Mouse (Mus musculus) gastrocnemius, postnatal 10 days (tissue): Measurements from ENCODE around the gene Eif2s1. TPM values are rescaled to one million over a fixed set of nuclear protein-coding genes. Genes with fewer than 3 reads are reported as not detected.
"Not testable (repeated sequence)": the region's sequence is repeated elsewhere in the genome, so short reads cannot be mapped to it uniquely, and the experiment has no call there.

ENCODE experiments used
- DNase-seq: peaks from one replicate; pipeline ENCODE4 v3.0.0; 2021; ENCODE audit warnings: mixed read lengths
- total RNA-seq, 2 experiments: library from RNA; stranded (reverse); gene quantifications; 2 replicates each; pipeline ENCODE4 v1.2.3; 2021

Eif2s1 gene
- total RNA-seq, 2 experiments from 2014 or later: 45.9 to 48.7 TPM

DNA sequence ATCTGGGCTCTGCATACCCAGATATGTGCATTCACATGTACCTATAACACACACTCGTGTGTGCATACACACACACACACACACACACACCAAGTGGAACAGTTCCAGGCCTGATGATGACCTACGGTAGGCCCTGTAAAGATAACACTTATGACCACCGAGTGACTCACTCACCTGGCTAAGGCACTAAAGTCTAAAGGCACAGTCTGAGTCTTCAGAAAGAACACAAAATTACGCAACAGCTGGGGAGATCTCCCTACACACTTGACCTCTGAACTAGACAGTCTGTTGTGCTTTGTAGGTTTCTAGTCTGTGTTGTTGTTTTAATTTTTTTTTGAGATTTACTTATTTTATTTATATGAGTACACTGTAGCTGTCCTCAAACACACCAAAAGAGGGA lies 52.8 kb downstream of the Eif2s1 start:
- no peak for DNase-seq

DNA sequence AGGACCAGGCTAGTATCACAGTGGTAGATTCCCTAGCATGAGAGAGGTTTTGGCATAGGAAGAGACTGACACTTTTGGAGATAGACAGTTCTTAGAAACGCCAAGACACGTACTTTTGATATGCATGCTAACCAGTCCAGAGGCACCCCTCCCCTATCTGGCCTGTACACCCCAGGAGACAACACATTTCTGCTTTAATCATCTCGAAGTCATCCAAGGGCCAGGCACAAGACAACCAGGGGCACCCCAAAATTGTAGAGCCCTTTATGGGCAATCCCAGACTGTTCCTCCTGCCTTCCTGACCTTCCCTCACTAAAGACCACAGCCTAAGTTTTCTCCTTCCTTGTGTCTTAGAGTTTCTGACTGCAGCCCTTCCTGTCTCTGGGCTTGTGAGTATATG lies 53.9 kb downstream of the Eif2s1 start:
- DNase-seq: no peak

DNA sequence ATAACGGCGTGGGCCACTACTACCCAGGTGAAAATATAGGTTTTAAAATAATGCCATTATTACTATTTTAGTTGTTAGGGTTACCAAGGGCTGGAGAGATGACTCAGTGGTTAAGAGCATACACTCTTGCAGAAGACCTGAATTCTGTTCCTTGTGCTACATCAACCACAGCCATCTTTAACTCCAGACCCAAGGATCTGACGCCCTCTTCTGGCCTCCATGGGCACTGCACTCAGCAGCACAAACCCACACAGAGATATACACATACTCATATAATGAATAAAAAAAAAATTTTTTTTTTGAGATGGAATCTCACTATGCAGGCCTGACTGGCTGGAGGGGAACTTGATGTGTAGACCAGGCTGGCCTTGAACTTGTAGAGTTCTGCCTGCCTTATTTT lies 54.7 kb downstream of the Eif2s1 start:
- no peak for DNase-seq

DNA sequence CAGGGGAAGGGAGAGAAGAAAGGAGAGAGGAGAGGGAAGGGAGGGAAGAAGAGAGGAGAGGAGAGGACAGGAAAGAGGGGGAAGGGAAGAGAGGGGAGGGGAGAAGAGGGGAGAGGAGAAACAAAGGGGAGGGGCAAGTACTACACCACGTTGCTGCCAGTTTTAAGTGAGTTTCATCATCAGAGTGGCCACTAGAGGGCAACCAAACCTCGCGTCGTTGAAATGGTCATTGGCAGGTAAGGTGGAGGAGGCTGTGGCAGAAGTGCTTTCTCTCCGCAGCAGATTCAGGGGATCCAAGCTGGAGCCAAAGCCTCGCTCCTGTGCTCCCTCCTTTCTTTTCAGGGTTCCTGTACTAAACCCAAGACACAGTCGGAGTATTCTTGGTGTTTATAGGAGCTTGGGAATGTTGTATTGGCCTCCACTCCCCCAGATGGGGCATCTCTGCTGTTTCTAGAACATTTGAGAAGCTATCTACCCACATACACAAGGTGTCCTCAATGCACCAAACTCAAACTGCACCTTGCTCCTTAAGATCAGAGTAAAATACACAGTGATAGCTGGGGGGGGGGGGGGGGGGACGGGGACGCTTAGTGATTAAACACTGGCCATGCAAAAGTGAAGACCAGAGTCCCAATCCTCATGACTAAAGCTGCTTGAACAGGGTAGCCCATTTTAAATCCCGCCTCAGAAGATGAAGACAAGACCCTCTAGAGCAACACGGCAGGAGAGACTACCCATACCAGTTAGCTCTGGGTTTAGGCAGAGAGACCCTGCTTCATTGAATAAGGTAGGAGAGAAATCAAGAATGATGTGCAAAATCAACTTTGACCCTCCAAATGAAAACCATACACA lies 56.8 kb downstream of the Eif2s1 start:
- peak; percentile 69 for DNase-seq

DNA sequence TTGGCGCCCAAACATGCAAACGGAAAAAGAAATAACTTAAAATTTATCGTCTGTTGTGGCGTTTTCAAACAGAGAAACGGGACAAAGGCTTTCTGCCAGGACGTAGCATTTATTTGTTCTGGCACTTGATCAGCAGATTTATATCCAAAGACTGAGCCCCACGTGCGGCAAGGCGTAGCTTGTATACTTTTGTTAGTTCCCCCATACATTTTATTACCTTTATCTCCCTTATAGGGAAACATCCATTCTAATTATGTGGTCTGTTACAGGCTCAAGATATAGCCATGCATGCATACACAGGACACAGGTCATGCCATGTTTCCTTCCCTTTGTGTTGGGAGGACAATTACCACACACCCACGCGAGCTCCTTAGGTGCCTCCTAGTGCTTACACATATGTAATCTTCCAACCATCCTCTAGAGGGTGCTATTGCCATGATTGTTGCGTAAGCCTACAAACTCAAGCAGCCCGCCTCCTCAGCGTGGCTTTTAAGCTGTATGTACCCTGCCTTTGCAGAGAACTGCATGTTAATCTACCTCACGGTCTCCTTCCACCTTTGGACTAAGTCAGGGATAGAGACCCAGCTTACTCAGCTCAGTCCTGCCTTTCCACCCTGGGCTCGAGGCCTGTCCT lies 57.6 kb downstream of the Eif2s1 start:
- DNase-seq: peak; percentile 22

DNA sequence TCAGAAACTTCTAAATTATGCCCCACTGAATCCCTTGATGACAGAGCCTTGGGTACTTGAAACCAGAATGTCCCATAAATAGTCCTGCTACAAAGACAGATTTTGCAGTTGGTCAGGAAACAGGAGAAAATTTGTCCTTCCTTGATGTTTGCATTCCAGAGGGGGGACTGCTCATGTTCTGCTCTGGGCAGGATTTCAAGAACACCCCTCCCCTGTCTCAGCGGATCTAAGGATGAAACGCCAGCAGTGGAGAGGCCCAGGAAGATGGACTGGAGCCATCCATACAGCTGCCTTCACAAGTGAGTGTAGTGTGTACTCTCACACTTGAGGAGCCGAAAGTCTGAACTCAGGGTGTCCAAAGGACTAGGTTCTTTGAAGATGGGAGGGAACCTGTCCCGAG lies 59.8 kb downstream of the Eif2s1 start:
- DNase-seq: no peak

DNA sequence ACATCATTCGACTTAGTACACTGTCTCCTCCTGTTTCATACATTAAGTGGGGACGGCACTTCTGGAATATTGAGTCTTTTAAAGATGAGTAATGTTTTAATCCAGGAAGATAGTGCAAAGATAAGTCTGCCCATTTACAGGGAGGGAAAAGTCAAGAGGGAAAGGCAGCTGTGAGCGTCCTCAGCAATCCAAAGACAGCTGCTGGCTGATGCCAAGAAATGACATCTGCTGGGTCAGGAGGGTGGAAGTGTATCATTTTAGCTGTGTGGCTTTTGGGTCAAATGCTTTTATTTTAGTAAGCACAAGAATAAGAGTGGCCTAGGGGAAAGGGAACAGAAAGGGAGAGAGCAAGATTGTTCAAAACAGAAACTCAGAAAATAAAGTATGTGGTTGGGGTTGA lies 60.4 kb downstream of the Eif2s1 start:
- DNase-seq: no peak

DNA sequence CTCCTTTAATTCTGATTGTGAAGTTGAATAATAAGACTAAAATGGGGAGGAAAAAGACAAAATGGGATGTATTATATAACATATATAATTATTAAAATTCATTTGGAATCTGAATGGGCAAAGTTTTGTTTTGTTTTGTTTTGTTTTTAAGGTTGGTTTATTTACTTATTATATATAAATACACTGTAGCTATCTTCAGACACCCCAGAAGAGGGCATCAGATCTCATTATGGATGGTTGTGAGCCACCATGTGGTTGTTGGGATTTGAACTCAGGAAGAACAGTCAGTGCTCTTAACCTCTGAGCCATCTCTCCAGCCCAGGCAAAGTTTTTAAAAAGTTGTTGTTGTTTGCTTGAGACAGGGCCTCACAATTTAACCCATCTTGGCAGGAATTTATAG lies 61.4 kb downstream of the Eif2s1 start:
- not testable (repeated sequence) for DNase-seq

DNA sequence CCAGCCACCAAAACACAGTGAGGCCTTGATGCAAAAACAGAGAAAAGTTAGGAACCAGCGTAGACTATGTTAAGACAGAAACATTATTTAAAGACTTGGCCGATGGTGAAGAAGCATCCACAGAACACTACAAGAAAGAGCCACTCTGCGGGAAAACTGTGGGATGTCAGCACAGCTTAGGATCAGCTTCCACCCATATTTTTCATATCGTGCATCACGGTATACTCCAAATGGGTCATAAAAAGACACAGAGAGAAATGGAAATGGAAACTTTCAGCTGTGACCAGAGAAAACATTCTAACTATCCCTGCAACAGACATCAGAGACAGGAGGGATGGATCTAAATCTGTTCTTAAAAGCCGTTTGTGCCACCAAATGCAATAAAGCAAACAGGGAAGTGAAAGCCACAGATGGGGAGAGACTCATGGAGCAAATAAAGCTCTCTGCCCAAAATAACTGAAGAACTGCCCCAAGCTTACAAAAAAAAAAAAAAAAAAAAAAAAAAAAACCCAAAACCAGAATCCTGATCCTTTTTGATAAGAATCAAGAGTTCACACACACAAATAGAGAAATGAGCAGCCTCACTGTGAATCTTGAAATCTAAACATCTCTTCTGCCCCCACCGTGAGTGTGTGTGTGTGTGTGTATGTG lies 62.0 kb downstream of the Eif2s1 start:
- no peak for DNase-seq

DNA sequence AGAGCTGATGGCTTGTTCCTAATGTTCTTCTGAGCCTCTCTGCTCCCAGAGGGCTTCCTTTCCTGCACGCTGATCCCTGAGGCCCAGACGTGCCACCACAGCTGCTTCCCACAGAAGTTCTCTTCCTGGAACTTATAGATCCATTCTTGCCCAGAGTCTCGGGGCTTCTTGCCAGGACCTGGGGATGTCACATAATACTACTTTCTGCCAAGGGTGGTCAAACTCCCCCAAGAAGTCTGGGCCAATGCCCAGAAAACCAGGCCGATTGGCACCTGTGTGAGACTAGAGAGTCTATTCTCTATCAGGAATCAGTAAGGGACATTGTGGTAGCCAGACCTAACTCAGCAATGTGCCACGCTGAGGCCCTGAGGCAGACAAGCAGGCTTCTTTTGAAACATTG lies 65.7 kb downstream of the Eif2s1 start:
- no peak for DNase-seq

DNA sequence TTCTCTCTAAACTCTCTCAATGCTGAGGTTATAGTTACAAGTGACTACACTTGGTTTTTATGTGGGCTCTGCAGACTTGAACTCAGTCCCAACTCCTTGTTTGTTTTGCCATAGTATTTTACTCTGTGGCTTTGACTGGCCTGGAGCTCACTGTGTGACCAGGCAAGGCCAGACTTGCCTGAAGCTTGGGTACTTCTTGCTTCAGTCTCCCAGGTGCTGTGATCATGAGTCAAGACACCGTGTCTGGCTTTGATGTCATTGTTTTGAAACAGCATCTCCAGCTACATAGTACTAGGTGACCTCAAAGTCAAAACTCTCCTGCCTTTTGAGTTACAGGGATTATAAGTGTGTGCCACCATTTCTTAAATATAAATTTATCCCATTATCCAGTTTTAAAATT lies 68.3 kb downstream of the Eif2s1 start:
- DNase-seq: no peak

DNA sequence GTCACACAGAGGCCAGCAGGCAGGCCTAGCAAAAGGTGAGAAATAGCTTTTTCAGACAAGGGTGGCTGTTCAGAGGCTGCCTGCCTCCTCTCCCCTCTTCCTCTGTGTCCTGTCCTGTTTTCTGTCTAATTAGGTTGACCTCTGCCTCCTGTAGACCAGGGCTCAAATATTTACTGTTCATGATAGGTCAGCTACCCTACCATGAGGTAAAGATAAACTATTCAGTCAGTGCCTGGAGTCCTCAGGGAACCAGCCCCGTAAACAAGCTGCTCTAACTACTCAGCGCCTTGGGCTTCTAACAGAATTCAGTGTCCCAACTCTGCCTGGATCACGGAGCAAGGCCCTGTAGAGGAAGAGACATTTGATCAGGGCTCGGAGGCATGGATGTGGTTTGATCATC lies 74.9 kb downstream of the Eif2s1 start:
- DNase-seq: no peak

Other genes with a start within 250 kb of the Eif2s1 start
- gene Fam71d, start 170.3 kb upstream of the Eif2s1 start, total RNA-seq: not detected
- 10 to 100 TPM; 22.1 to 22.4 TPM for gene Mpp5, start 112.9 kb upstream of the Eif2s1 start, total RNA-seq
- 10 to 100 TPM; 44.2 to 48.0 TPM for gene Atp6v1d, start 181 bp upstream of the Eif2s1 start, total RNA-seq
- gene Plek2, start 45.1 kb downstream of the Eif2s1 start, total RNA-seq: under 1 TPM in 1 of 2 experiments, not detected in 1; 0.50 TPM
- gene Tmem229b, start 145.8 kb downstream of the Eif2s1 start, total RNA-seq: 1 to 10 TPM; 8.5 to 9.5 TPM
- gene Plekhh1, start 167.3 kb downstream of the Eif2s1 start, total RNA-seq: 1 to 10 TPM; 1.3 to 1.4 TPM
- 1 to 10 TPM; 2.8 to 3.1 TPM for gene Pigh, start 227.8 kb downstream of the Eif2s1 start, total RNA-seq